Mouse (Mus musculus) limb, embryonic 14.5 days (tissue): ENCODE measurements at regions not wholly inside any gene's neighbourhood (a gene's known extent, or its start where the extent isn't known, plus 50 kb on each side); places are given as distances from the start of the nearest gene placed in this dataset.

Experiments
- ATAC-seq: fragments of 200-750 bp; cut with Nextera tagmentation; 2 replicates; pipeline ENCODE4 v1.8.0; 2017; ENCODE audit warnings: low read depth, moderate number of reproducible peaks, moderate TSS enrichment; ENCODE audit not compliant: low FRiP score
- DNase-seq: peaks from one replicate; pipeline ENCODE4 v3.0.0-alpha.2; 2015; ENCODE audit warnings: low spot score
- H3K27ac ChIP-seq: fragments of 300-500 bp; sonication (generic); replicated peaks from 2 replicates; pipeline ENCODE4 v1.5.1; 2014; ENCODE audit warnings: low read depth, mild to moderate bottlenecking, low read length, moderate library complexity, mixed read lengths
- H3K27me3 ChIP-seq: fragments of 300-500 bp; sonication (generic); 2 replicates; pipeline ENCODE4 v1.6.1; 2014; ENCODE audit warnings: low read length, mixed read lengths; ENCODE audit not compliant: control insufficient read depth, insufficient read depth
- H3K36me3 ChIP-seq: fragments of 300-500 bp; sonication (generic); 2 replicates; pipeline ENCODE4 v1.6.1; 2014; ENCODE audit warnings: mild to moderate bottlenecking, low read length, moderate library complexity, mixed read lengths; ENCODE audit not compliant: control insufficient read depth, insufficient read depth
- H3K4me1 ChIP-seq: fragments of 300-500 bp; sonication (generic); 2 replicates; pipeline ENCODE4 v1.6.1; 2014; ENCODE audit warnings: antibody characterized with exemption, low read length, mixed read lengths; ENCODE audit not compliant: control insufficient read depth, insufficient read depth
- H3K4me2 ChIP-seq: fragments of 300-500 bp; sonication (generic); replicated peaks from 2 replicates; pipeline ENCODE4 v1.6.1; 2014; ENCODE audit warnings: low read depth, mild to moderate bottlenecking, low read length, moderate library complexity; ENCODE audit not compliant: severe bottlenecking
- H3K4me3 ChIP-seq: fragments of 300-500 bp; sonication (generic); replicated peaks from 2 replicates; pipeline ENCODE4 v1.5.1; 2014; ENCODE audit warnings: low read length
- H3K9ac ChIP-seq: fragments of 300-500 bp; sonication (generic); 2 replicates; pipeline ENCODE4 v1.6.1; 2014; ENCODE audit warnings: mild to moderate bottlenecking, low read depth, low read length, moderate library complexity; ENCODE audit not compliant: severe bottlenecking
- H3K9me3 ChIP-seq: fragments of 300-500 bp; sonication (generic); 2 replicates; pipeline ENCODE4 v1.6.1; 2016; ENCODE audit warnings: low read length; ENCODE audit not compliant: control insufficient read depth
- POLR2A ChIP-seq: fragments of 200-500 bp; IDR thresholded peaks from 2 replicates; pipeline ENCODE4 v1.8.0; 2012; ENCODE audit warnings: inconsistent platforms, mild to moderate bottlenecking, moderate library complexity, borderline replicate concordance; ENCODE audit not compliant: insufficient read depth, insufficient read length; ENCODE audit errors: extremely low read depth
- WGBS: fragments of 180-500 bp; shearing (Covaris S2); extraction: QIAGEN DNeasy Blood & Tissue Kit; methylation state at CpG from one replicate; pipeline ENCODE4 v1.1.7; 2014; 5-methylcytosine and 5-hydroxymethylcytosine counted together

DNA sequence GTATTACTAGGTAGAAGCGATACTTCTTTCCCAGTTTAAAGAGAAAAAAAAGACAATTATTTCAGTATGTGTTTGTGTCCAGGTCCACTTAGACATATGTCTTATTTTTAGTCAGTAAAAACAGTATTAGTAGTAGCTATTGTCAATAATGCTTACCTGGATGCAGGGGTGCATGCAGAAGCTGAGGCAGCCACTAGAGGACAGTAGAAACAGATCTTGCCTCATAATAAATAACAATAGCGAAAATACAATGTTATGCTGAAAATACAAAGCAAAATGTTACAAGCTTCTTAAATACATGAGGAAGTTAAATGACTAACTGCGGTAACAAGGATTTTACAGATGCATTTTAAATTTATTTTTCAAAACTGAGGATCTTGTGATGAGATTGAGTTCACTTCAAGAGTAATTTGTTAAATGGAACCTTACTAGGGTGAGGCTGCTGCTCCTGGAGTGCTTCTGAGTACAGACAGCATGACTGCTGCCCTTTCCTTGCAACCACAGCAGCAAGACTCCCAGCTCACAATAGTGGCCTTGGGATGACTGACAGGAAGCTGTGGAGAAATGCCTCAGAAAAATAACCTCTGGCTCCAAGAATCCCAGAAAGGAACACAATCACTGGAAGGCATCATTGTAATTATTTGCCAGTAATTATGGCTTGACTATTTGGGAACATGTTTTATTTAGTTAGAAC, 728.8 kb downstream of the Brinp3 start:
- TF ChIP-seq POLR2A = no peak
- Histone ChIP-seq H3K4me3 (no peak overlapping the region), H3K27me3 (no peaks in the 10 kb centered on the region), H3K9me3 (no peaks in the 10 kb centered on the region), H3K4me1 (no peaks in the 10 kb centered on the region), H3K36me3 (no peaks in the 10 kb centered on the region), H3K9ac (no peak overlapping the region), H3K27ac (no peak overlapping the region), H3K4me2 (no peak overlapping the region)
- ATAC-seq (no peak), DNase-seq (no peak)
- WGBS = 59% methylated on average over 3 of the region's 3 CpGs

DNA sequence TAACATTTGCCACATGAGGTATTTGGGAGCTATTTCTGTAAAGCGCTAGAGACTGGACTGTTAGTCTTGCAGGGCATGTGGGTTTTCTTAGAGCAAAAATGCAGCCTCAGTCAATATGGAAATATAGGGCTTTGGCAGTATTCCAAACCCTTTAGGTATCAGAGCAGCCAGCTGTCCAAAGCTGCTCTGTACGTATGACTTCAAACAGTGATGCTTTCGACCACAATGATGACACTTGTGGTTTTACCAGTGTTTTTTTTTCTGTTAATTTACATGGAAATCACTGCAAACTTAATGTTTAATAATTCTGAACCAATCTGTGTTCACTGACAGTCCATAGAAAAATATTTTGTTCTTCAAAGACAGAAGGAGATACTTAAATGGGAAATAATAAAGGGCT, 743.0 kb downstream of the Brinp3 start:
- Histone ChIP-seq H3K4me3 (no peak overlapping the region), H3K4me2 (no peak overlapping the region), H3K27me3 (no peaks in the 10 kb centered on the region), H3K9ac (no peak overlapping the region), H3K9me3 (no peaks in the 10 kb centered on the region), H3K4me1 (no peaks in the 10 kb centered on the region), H3K36me3 (no peaks in the 10 kb centered on the region), H3K27ac (no peak overlapping the region)
- WGBS = 79% methylated on average over 3 of the region's 3 CpGs
- DNase-seq (no peak), ATAC-seq (no peak)
- no peak for TF ChIP-seq POLR2A

DNA sequence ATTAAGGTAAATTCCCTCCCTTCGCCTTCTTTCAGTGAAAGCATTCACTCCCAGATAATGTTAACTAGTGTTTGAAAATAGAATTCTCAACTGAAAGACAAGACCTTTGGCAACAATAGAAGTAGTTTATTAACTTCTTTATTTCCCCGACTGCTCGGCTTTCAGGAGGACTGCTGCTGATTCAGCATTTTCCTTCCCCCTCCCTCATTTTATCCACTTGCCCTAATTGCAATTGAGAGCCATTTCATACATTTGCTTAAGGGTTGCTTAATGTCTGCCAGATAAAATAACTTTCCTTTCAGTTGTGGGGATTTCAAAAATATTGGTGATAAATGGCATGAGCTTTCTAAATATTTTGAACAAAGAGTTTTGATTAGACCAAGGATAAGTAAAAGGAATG, 744.5 kb downstream of the Brinp3 start:
- Histone ChIP-seq H3K4me3 (no peak overlapping the region), H3K4me2 (no peak overlapping the region), H3K4me1 (no peaks in the 10 kb centered on the region), H3K27ac (no peak overlapping the region), H3K9ac (no peak overlapping the region), H3K36me3 (no peaks in the 10 kb centered on the region), H3K9me3 (no peaks in the 10 kb centered on the region), H3K27me3 (no peaks in the 10 kb centered on the region)
- no peak for ATAC-seq
- DNase-seq = no peak
- WGBS = 73% methylated on average over 3 of the region's 3 CpGs
- no peak for TF ChIP-seq POLR2A

DNA sequence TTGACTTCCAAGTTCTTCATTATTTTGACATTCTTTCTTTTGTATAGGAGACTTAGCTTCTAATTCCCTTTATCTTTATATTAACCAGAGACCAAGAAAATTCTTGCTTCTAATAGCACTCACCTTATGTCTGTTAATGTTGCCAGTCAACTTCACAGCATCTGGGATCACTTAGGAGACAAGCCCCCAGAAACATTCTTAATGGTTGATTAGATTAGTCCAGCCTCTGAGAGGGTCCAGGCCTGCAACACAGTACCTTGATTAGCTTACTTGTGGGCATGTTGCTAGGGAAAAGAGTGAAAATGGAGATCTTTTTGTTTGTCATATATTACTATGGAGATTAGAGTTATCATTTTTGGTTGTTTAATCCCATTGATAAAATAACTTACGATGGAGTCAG, 778.8 kb downstream of the Brinp3 start:
- Histone ChIP-seq H3K27me3 (no peaks in the 10 kb centered on the region), H3K4me1 (no peaks in the 10 kb centered on the region), H3K9me3 (no peaks in the 10 kb centered on the region), H3K27ac (no peak overlapping the region), H3K36me3 (no peaks in the 10 kb centered on the region), H3K9ac (no peak overlapping the region), H3K4me2 (no peak overlapping the region), H3K4me3 (no peak overlapping the region)
- WGBS = 34% methylated on average over 1 of the region's 1 CpGs
- no peak for ATAC-seq
- TF ChIP-seq POLR2A = no peak
- DNase-seq = no peak

DNA sequence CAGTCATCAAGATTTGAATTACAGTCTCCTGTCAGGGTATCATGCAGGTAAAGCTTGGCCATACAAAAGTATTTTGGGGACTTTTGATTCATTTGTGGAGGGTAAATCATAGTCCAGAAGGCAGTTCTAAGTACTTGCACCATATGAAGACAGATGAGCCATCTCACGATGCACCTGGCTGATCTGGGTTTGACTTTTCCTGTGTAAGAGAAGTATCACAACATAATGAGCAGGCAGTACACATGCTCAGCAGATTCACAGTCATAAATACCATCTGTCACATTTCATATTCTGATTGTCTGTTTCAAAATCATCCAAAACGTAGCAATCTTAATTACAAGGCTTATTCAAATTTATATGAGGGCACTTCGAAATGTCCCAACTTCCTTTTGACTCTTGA, 796.6 kb downstream of the Brinp3 start:
- H3K9me3 ChIP-seq = no peaks in the 10 kb centered on the region
- no peak overlapping the region for H3K4me3 ChIP-seq
- ATAC-seq (no peak), DNase-seq (no peak)
- no peak overlapping the region for H3K4me2 ChIP-seq
- H3K36me3 ChIP-seq = no peaks in the 10 kb centered on the region
- H3K9ac ChIP-seq = no peak overlapping the region
- no peak for TF ChIP-seq POLR2A
- WGBS = 89% methylated on average over 3 of the region's 3 CpGs
- no peak overlapping the region for H3K27ac ChIP-seq
- no peaks in the 10 kb centered on the region for H3K27me3 ChIP-seq
- no peaks in the 10 kb centered on the region for H3K4me1 ChIP-seq

DNA sequence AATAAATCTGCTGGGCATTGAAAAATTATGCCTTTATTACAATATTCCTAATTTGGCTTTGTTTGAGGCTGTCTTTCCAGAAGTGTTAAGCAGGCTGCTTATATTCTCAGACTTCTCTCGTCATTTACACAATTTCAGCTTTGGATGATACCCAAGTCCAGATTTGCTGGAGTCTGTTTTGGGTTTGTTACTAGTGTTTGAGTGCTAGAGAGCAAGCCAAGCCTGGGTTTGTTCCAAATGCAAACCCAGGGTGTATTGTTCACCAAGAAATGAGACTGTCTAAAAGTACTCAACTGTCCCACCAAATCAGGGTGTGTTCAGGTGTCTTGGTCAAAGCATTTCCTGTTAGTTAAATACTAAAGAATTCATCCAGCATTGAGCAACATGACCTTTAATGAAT, 814.7 kb downstream of the Brinp3 start:
- DNase-seq (no peak), ATAC-seq (no peak)
- Histone ChIP-seq H3K36me3 (no peaks in the 10 kb centered on the region), H3K4me3 (no peak overlapping the region), H3K9me3 (no peaks in the 10 kb centered on the region), H3K4me1 (no peaks in the 10 kb centered on the region), H3K27ac (no peak overlapping the region), H3K27me3 (no peaks in the 10 kb centered on the region), H3K4me2 (no peak overlapping the region), H3K9ac (no peak overlapping the region)
- TF ChIP-seq POLR2A = no peak
- 71% methylated on average over 1 of the region's 1 CpGs for WGBS
